Mouse (Mus musculus): ENCODE measurements at regions not wholly inside any gene's neighbourhood (a gene's known extent, or its start where the extent isn't known, plus 50 kb on each side); places are given as distances from the start of the nearest gene placed in this dataset.

DNA sequence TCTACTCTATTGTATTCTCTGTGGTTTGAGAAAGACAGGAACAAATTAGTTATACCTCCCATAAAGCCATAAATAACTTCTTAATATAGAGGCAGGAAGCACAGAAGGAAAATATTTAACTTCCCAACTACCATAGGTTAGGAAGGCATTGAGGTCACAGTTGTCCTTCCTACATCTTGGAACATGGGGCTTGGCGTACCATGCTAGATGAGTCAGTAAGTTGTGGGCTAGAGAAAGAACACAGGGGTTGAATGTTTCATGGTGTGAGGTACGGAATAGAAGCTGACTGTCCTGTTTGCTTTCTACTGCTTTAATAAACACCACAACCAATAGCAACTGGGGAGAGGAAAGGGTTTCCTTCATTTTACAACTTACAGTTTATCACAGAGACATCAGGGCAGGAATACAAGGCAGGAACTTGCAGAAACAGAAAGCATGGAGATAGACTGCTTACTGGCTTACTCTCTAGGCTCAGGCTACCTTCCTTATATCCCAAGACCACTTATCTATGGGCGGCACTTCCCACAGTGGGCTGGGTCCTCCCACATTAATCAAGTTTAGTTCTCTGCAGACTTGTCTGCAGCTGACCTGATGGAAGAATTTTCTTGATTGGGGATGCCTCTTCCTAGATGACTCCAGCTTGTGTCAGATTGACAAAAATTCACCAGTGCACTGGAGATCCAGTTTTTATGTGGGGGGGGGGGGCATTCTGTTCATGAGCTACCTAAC, 82.3 kb upstream of the Tet2 start:
- no peaks in the 10 kb centered on the region for H3K36me3 ChIP-seq
- 83% methylated on average over 3 of the region's 3 CpGs for WGBS
- no peak overlapping the region for H3K4me3 ChIP-seq
- no peaks in the 10 kb centered on the region for H3K4me1 ChIP-seq
- no peak for DNase-seq (ENCODE audit: low spot score)
- no peaks in the 10 kb centered on the region for H3K27me3 ChIP-seq (ENCODE audit: low read depth, poor library complexity, severe bottlenecking)
- H3K9me3 ChIP-seq (replicated peaks) = no peaks in the 10 kb centered on the region
- no peak overlapping the region for H3K27ac ChIP-seq (replicated peaks)

DNA sequence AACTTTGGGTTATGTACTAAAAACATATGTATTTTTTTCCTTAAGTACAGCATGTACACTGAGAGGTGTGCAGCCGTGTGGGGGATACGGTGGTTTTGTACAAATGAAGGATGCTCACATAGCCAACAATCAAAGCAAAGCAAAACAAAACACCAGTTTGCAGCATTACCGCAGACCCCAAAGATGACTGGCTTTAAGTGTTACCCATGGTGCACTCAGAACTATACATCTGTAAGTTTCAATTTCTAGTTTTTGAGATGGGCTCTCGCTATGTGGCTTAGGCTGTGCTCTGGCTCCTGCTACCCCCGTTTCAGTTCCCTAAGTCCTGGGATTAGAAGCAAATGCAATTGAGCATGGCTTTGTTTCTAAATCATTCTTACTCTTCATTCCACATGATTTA, 89.4 kb upstream of the Tet2 start:
- no peak for DNase-seq (ENCODE audit: low spot score)

DNA sequence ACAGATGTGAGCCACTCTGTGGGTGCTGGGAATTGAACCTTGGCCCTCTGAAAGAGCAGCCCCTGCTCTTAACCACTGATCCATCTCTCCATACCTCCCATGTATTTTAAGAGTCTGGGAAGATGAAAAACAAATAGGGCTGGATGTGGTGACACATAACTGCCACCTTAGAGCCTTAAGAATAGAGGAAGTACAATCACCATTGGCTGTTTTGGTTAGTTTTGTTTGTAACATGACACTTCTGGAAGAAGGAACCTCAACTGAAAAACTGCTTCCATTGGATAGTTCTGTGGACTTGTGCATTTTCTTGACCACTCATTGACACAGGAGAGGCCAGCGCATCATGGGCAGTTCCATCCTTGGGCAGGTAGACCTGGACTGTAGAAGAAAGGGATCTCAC, 100.7 kb upstream of the Tet2 start:
- no peaks in the 10 kb centered on the region for H3K27me3 ChIP-seq (ENCODE audit: low read depth, poor library complexity, severe bottlenecking)
- H3K36me3 ChIP-seq = no peaks in the 10 kb centered on the region
- no peaks in the 10 kb centered on the region for H3K9me3 ChIP-seq (replicated peaks)
- no peak for DNase-seq (ENCODE audit: low spot score)
- H3K4me3 ChIP-seq = no peak overlapping the region
- 92% methylated on average over 1 of the region's 1 CpGs for WGBS
- H3K27ac ChIP-seq (replicated peaks) = no peak overlapping the region
- peaks cover 20% of the 10 kb centered on the region for H3K4me1 ChIP-seq

More for the DNA sequence above, 89.4 kb upstream of the Tet2 start:
- Histone ChIP-seq H3K4me1 (no peaks in the 10 kb centered on the region), H3K9me3 (replicated peaks) (no peaks in the 10 kb centered on the region), H3K27me3 (ENCODE audit: low read depth, poor library complexity, severe bottlenecking) (no peaks in the 10 kb centered on the region), H3K4me3 (no peak overlapping the region), H3K36me3 (no peaks in the 10 kb centered on the region), H3K27ac (replicated peaks) (no peak overlapping the region)
- 90% methylated on average over 5 of the region's 5 CpGs for WGBS

DNA sequence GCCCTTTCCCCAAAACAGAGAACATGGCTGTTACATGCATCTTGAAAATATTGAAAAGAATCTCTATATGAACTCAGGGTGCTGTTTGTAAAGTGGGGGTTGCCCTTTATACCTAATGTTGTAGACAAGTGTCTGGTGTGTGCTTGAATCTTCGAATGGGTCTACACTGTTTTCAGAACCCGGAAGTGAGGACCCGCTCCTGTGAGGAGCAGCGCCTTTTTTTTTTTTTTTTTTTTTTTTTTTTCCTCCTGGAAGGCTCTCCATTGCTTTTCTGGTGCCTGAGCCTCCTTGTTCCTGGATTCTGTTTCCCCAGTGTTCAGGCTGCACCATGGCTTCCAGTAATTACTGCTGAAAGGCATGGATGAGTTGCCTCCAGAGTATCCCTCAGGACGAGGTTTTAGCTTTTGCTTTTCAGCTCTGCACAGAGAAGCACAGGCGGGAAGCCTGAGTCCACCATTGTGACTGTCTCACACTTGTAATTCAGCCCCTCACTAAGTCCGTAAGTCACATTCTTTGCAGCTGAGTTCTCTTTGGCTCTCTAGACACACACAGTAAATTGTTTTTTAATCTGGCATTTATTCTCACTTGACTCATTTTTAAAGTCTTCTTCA, 101.6 kb upstream of the Tet2 start:
- WGBS = 37% methylated on average over 7 of the region's 7 CpGs
- Histone ChIP-seq H3K4me1 (peaks cover 20% of the 10 kb centered on the region), H3K4me3 (0 out of 2 replicates have a peak overlapping the region, but pooled peaks have one; percentile 14), H3K9me3 (replicated peaks) (no peaks in the 10 kb centered on the region), H3K27ac (replicated peaks) (peak overlapping the region; percentile 55; the same call in 1 of the 2 replicates), H3K27me3 (ENCODE audit: low read depth, poor library complexity, severe bottlenecking) (no peaks in the 10 kb centered on the region), H3K36me3 (no peaks in the 10 kb centered on the region)
- peak; percentile 37 for DNase-seq (ENCODE audit: low spot score)

DNA sequence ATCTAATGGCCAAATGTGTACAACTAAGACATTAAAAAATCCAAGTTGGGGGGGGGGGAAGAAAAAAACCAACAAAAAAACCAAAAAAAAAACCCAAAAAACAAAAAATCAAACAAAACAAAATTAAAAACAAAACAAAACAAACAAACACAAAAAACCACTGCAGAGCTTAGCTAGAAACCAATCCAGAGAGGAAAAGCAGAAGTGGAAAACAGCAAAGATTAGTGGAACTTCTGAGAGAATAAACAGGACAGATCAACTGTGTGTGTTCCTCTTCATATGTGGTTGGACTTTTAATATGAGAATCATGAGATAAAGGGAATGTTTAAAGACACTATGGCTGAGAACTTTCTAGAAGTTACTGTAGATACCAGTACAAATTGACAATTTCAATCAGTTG, 105.1 kb upstream of the Tet2 start:
- Histone ChIP-seq H3K27me3 (ENCODE audit: low read depth, poor library complexity, severe bottlenecking) (no peaks in the 10 kb centered on the region), H3K36me3 (no peaks in the 10 kb centered on the region), H3K9me3 (replicated peaks) (no peaks in the 10 kb centered on the region), H3K27ac (replicated peaks) (no peak overlapping the region), H3K4me1 (peaks cover 20% of the 10 kb centered on the region), H3K4me3 (no peak overlapping the region)
- DNase-seq (ENCODE audit: low spot score) = no peak

DNA sequence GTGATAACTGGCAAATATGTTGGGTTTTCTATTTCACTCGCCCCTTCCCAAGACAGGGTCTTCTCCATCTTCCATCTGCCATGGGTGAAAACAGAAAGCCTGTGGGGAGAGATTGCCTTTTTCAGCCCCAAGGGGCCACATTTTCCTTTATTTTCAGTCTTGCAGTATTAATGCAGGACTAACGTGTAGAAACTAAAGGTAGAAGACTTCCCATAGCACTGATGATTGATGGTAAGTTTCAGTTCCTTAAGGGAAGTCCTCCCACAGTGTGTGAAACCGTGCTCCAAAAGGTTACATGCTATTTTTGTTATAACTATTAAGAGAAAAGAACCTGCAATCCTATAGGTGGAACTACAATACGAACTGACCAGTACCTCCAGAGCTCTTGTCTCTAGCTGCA, 107.1 kb upstream of the Tet2 start:
- Histone ChIP-seq H3K9me3 (replicated peaks) (no peaks in the 10 kb centered on the region), H3K27ac (replicated peaks) (no peak overlapping the region), H3K4me3 (no peak overlapping the region), H3K36me3 (no peaks in the 10 kb centered on the region), H3K27me3 (ENCODE audit: low read depth, poor library complexity, severe bottlenecking) (no peaks in the 10 kb centered on the region), H3K4me1 (peaks cover 9% of the 10 kb centered on the region)
- no peak for DNase-seq (ENCODE audit: low spot score)
- 93% methylated on average over 4 of the region's 4 CpGs for WGBS

DNA sequence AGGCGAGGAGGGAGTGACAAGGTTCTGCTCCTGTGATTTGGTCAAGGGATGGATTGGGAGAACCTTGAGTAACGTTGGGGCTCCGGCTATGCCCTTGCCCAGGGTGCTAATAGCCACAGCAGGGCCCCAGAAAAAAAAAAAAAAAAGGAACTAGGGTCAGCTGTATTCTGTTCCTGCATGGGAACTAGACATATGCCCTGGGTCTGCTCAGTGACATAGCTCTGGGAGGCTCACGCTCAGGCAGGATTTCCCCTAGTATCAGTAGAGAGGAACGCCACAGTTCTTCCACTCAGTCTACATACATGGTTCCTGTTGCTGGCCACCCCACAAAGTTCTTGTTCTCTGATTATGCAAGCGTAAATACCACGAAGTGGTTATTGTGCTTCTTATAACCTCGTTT, 114.8 kb upstream of the Tet2 start:
- Histone ChIP-seq H3K36me3 (no peaks in the 10 kb centered on the region), H3K9me3 (replicated peaks) (no peaks in the 10 kb centered on the region), H3K27ac (replicated peaks) (no peak overlapping the region), H3K4me1 (no peaks in the 10 kb centered on the region), H3K4me3 (no peak overlapping the region), H3K27me3 (ENCODE audit: low read depth, poor library complexity, severe bottlenecking) (no peaks in the 10 kb centered on the region)
- no peak for DNase-seq (ENCODE audit: low spot score)
- WGBS = 89% methylated on average over 8 of the region's 8 CpGs

DNA sequence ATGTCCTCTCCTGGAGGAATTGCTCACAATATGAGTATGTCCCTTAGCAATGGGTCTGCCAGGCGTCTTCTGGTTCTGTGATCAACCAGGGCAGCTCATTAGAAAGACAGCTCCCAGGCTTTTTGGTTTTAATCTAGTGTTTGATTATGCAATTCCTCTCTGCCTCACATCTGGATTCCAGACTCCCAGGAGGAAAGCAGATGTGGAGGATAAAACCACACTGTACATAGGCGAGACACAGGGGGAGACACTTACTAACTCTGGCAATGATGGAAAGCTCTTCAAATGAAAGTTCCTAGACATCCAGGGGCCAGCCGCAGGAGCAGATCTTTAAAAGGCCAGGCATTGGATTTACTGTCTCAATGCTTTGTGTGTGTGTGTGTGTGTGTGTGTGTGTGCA, 116.4 kb upstream of the Tet2 start:
- Histone ChIP-seq H3K4me1 (no peaks in the 10 kb centered on the region), H3K9me3 (replicated peaks) (no peaks in the 10 kb centered on the region), H3K27ac (replicated peaks) (no peak overlapping the region), H3K4me3 (no peak overlapping the region), H3K27me3 (ENCODE audit: low read depth, poor library complexity, severe bottlenecking) (no peaks in the 10 kb centered on the region), H3K36me3 (no peaks in the 10 kb centered on the region)
- DNase-seq (ENCODE audit: low spot score) = no peak
- 87% methylated on average over 3 of the region's 3 CpGs for whole genome bisulfite sequencing

DNA sequence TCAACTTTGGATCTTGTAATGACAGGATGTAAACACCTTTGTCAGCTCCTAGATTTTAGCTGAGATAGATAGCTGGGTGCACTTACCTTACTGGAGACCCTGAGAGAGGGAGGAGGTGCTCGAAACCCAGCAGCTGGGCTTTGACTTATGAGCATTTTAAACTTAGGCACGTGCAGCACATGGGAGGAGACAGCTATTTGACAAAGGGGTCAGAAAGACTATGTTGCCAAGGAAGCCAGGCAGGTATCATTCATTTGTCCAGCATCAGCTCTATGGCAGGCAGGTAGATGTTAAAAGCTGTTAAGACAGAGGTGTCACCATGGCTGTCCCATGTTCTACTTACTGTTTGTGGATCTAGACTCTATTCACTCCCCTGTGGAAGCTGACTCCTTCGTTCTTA, 120.0 kb upstream of the Tet2 start:
- H3K9me3 ChIP-seq (replicated peaks) = no peaks in the 10 kb centered on the region
- no peak overlapping the region for H3K27ac ChIP-seq (replicated peaks)
- WGBS = 82% methylated on average over 3 of the region's 3 CpGs
- no peaks in the 10 kb centered on the region for H3K36me3 ChIP-seq
- H3K4me3 ChIP-seq = no peak overlapping the region
- DNase-seq (ENCODE audit: low spot score) = no peak
- no peaks in the 10 kb centered on the region for H3K27me3 ChIP-seq (ENCODE audit: low read depth, poor library complexity, severe bottlenecking)
- no peaks in the 10 kb centered on the region for H3K4me1 ChIP-seq

DNA sequence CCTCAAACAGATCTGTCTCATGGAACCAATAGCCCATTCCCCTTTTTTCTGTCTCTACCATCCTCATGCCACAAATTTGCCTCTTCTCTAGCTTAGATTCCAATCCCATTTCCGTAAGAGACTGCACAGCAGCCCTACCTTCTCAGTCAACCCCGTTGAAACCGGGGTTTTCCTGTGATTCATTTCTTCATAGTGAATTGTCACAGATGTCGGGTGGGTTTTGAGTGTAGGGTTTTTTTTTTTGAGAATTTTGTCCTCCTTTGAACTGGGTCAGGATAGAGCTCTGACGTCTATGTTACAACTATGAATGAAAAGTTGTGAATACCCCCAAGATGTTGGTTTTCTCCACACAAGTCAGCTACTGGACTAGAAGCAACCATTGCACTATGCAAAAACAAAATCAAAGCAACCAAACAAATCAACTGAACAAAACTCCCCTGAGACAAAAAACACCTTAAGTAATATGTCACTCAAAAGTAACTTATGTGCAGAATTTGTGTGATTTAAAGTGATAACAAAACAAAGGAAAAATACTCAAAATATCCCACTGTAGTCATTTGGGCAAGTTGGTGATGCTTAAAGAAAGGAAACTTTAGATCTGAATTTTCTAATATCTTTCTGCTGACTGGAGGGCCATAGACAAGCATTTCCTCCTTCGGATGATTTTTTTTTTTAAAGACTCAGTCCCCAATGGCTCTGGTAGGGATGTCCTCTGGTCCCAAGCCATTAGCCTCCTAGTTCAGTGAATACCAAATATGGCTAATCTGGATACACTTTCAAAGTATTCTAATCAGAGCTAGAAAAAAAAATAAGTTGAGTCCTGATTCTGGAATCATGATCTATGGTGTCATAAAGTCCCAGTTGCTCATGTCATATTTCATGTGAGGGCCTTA, 120.7 kb upstream of the Tet2 start:
- WGBS = 91% methylated on average over 6 of the region's 6 CpGs
- no peak for DNase-seq (ENCODE audit: low spot score)

DNA sequence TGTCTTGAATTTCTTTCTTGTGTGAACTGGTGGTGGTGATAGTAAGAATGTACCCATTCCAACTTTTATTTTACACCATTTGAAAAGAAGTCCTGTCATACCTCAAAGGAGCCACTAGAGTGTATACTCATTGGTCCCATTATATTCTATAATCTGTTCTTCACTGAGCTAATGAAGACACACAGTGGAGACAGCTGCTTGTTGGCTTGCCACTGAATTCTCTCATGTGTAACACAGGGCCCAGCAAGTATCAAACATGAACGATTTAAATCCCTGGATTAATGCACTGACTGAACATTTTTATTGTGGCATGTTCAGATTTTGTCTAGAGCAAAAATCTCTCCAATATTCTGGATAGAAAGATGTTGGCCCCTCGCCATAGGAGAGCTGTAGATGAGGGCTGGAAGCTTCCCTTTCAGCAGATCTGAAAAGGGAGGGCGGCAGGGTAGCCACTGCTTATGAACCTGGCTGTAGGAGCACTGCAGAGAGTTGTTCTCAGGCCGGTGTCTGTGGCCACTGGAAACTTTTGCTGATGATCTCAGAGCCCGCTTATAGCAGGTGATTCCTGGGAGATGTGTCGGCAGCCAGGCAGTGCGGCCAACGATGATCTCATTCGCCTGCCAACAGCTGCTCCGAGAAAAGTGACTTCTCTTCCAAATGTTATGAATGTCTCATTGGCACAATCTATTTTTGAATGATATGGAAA, 128.0 kb upstream of the Tet2 start:
- H3K4me1 ChIP-seq = no peaks in the 10 kb centered on the region
- H3K36me3 ChIP-seq = no peaks in the 10 kb centered on the region
- H3K4me3 ChIP-seq = no peak overlapping the region
- 86% methylated on average over 10 of the region's 10 CpGs for WGBS
- no peaks in the 10 kb centered on the region for H3K27me3 ChIP-seq (ENCODE audit: low read depth, poor library complexity, severe bottlenecking)
- H3K9me3 ChIP-seq (replicated peaks) = no peaks in the 10 kb centered on the region
- no peak overlapping the region for H3K27ac ChIP-seq (replicated peaks)
- no peak for DNase-seq (ENCODE audit: low spot score)

More for the DNA sequence above, 120.7 kb upstream of the Tet2 start:
- no peak overlapping the region for H3K4me3 ChIP-seq
- H3K9me3 ChIP-seq (replicated peaks) = no peaks in the 10 kb centered on the region
- no peaks in the 10 kb centered on the region for H3K27me3 ChIP-seq (ENCODE audit: low read depth, poor library complexity, severe bottlenecking)
- H3K36me3 ChIP-seq = no peaks in the 10 kb centered on the region
- H3K27ac ChIP-seq (replicated peaks) = no peak overlapping the region
- no peaks in the 10 kb centered on the region for H3K4me1 ChIP-seq

DNA sequence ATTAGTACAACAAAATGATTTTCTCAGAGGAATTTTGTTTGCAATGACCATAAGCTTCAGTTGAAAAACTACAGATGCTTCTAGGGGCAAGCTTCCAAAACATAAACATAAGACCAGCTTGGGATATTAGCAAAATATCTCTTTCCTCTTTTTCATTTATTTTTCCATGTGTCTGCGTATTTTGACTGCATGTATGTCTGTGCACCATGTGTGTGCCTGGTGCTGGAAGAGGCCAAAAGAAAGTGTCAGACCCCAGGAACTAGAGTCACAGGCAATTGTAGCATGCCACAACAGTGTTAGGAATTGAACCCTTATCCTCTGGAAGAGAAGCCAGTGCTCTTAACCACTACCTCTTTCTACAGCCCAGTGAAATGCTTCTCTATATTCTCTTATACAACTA, 133.0 kb upstream of the Tet2 start:
- Histone ChIP-seq H3K9me3 (replicated peaks) (no peaks in the 10 kb centered on the region), H3K4me3 (no peak overlapping the region), H3K4me1 (no peaks in the 10 kb centered on the region), H3K27ac (replicated peaks) (no peak overlapping the region), H3K36me3 (no peaks in the 10 kb centered on the region), H3K27me3 (ENCODE audit: low read depth, poor library complexity, severe bottlenecking) (no peaks in the 10 kb centered on the region)
- no peak for DNase-seq (ENCODE audit: low spot score)
- 97% methylated on average over 1 of the region's 1 CpGs for WGBS
